Mouse (Mus musculus): Measurements from ENCODE around the gene Rasa2.
A peak's percentile ranks its signal among the peaks of the same experiment; 100 is the strongest.
"Not testable (repeated sequence)": the region's sequence is repeated elsewhere in the genome, so short reads cannot be mapped to it uniquely, and the experiment has no call there.

The Rasa2 gene

GRCm38 (mm10) chr9:96631389-96632072, at the start of gene Rasa2:
Rasa2 (minus strand) TSS chr9:96631617.
- DNase-seq (ENCODE audit: low read depth, low spot score) = peak; percentile 67

GRCm38 (mm10) chr9:96678611-96679010, 47.2 kb upstream of the Rasa2 start:
- no peak for DNase-seq (ENCODE audit: low read depth, low spot score)

- DNase-seq (ENCODE audit: low read depth, low spot score) = not testable (repeated sequence)
Observed at GRCm38 (mm10) chr9:96677711-96678110, 46.3 kb upstream of the Rasa2 start.

- no peak for DNase-seq (ENCODE audit: low read depth, low spot score)
Observed at GRCm38 (mm10) chr9:96676671-96677070, 45.3 kb upstream of the Rasa2 start.

GRCm38 (mm10) chr9:96675763-96676640, 44.6 kb upstream of the Rasa2 start:
- no peak for DNase-seq (ENCODE audit: low read depth, low spot score)

GRCm38 (mm10) chr9:96675071-96675762, 43.8 kb upstream of the Rasa2 start:
- no peak for DNase-seq (ENCODE audit: low read depth, low spot score)

GRCm38 (mm10) chr9:96674301-96674700, 42.9 kb upstream of the Rasa2 start:
- DNase-seq (ENCODE audit: low read depth, low spot score) = no peak

GRCm38 (mm10) chr9:96672466-96672865, 41.0 kb upstream of the Rasa2 start:
- no peak for DNase-seq (ENCODE audit: low read depth, low spot score)

- DNase-seq (ENCODE audit: low read depth, low spot score) = no peak
Observed at GRCm38 (mm10) chr9:96671249-96671648, 39.8 kb upstream of the Rasa2 start.

- DNase-seq (ENCODE audit: low read depth, low spot score) = peak; percentile 95
Observed at GRCm38 (mm10) chr9:96669877-96670276, 38.5 kb upstream of the Rasa2 start.

- no peak for DNase-seq (ENCODE audit: low read depth, low spot score)
Observed at GRCm38 (mm10) chr9:96668628-96669027, 37.2 kb upstream of the Rasa2 start.

- DNase-seq (ENCODE audit: low read depth, low spot score) = peak; percentile 45
Observed at GRCm38 (mm10) chr9:96660510-96661244, 29.3 kb upstream of the Rasa2 start.

- DNase-seq (ENCODE audit: low read depth, low spot score) = no peak
Observed at GRCm38 (mm10) chr9:96659801-96660200, 28.4 kb upstream of the Rasa2 start.

- no peak for DNase-seq (ENCODE audit: low read depth, low spot score)
Observed at GRCm38 (mm10) chr9:96653538-96653937, 22.1 kb upstream of the Rasa2 start.

GRCm38 (mm10) chr9:96652763-96653162, 21.3 kb upstream of the Rasa2 start:
- no peak for DNase-seq (ENCODE audit: low read depth, low spot score)

- no peak for DNase-seq (ENCODE audit: low read depth, low spot score)
Observed at GRCm38 (mm10) chr9:96650807-96651206, 19.4 kb upstream of the Rasa2 start.

GRCm38 (mm10) chr9:96649924-96650323, 18.5 kb upstream of the Rasa2 start:
- no peak for DNase-seq (ENCODE audit: low read depth, low spot score)

- no peak for DNase-seq (ENCODE audit: low read depth, low spot score)
Observed at GRCm38 (mm10) chr9:96649362-96649761, 17.9 kb upstream of the Rasa2 start.

- no peak for DNase-seq (ENCODE audit: low read depth, low spot score)
Observed at GRCm38 (mm10) chr9:96646668-96647295, 15.4 kb upstream of the Rasa2 start.

- no peak for DNase-seq (ENCODE audit: low read depth, low spot score)
Observed at GRCm38 (mm10) chr9:96644840-96645239, 13.4 kb upstream of the Rasa2 start.

GRCm38 (mm10) chr9:96644002-96644401, 12.6 kb upstream of the Rasa2 start:
- not testable (repeated sequence) for DNase-seq (ENCODE audit: low read depth, low spot score)
